Mouse (Mus musculus) cerebellum, postnatal 10 days (tissue): ENCODE measurements around the gene Olfr1197.

Experiments used
- DNase-seq, 2 experiments: peaks; one replicate each; pipeline ENCODE4 v3.0.0; 2021; ENCODE audit warnings: mixed read lengths in 2 of 2

Gene Olfr1197

GRCm38 (mm10) chr2:88732266-88732665, at the start of gene Olfr1197:
Gene Olfr1197, minus strand, starts transcription at chr2:88732366.
- DNase-seq = no peak

DNA sequence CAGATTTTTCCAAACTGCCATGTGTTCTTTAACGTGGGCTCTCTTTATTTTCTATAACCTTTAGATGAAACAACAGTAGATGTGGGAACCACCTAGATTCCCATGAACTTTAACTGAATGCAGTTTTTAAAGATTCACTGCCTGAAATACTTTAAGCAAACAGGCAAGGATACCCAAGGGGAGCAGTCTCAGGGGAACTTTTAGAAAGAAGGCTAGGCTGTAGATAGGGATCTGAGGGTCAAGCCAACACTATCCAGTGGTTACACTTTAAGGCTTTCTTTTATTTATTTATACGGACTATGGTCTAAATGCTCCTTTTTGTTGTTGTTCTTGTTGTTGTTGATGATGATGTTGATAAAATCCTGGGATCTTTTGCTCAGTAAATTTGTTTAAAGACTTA, 38.2 kb upstream of the Olfr1197 start, which contains the start of gene Olfr1200:
Gene Olfr1200 (minus strand): TSS at position 101 of the 400 bp plus-strand sequence.
- no peak for DNase-seq

DNA sequence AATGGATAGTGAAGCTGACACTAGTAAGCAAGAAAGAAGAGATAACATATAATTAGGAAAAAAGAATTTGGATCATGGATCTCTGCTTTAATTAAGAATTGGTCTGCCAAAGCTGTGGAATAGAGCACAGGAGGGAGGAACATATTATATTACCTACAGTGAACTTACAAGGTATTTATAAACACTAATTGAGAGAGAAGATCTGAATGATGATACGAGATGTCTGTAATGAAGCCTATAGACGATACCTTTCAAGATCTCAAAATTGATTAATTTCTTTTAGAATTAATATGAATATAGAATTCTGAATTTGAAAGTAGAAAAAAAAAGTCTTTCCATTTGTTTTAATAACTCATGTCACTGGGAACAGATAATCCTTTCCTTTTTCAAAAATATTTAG, 28.2 kb upstream of the Olfr1197 start, which contains the start of gene Olfr1199:
Gene Olfr1199 (minus strand): TSS at position 101 of the 400 bp plus-strand sequence.
- DNase-seq = no peak

GRCm38 (mm10) chr2:88751270-88751669, 19.1 kb upstream of the Olfr1197 start, which contains the start of gene Olfr1198:
Gene Olfr1198, minus strand, starts transcription at chr2:88751370.
- DNase-seq = no peak

GRCm38 (mm10) chr2:88743379-88743778, 11.2 kb upstream of the Olfr1197 start:
- DNase-seq = no peak

DNA sequence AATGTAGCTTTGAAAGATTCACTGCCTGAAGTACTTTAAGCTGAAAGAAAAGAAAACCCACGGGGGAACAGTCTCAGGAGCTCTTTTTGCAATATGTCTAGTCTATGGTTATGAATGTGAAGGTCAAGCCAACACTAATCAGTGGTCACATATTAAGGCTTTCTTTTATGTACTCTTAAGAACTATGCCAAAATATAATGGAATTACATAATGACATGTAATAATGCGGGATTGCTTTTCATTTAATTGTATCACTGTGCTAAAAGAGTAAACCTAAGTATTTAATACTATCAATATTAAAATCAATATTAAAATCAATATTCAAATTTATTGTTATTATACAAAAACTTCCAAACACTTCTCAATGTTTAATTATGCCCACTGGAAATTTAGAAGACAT, 27.7 kb downstream of the Olfr1197 start, which contains the start of gene Olfr1196:
Gene Olfr1196 (minus strand): TSS at position 101 of the 400 bp plus-strand sequence.
- no peak for DNase-seq

DNA sequence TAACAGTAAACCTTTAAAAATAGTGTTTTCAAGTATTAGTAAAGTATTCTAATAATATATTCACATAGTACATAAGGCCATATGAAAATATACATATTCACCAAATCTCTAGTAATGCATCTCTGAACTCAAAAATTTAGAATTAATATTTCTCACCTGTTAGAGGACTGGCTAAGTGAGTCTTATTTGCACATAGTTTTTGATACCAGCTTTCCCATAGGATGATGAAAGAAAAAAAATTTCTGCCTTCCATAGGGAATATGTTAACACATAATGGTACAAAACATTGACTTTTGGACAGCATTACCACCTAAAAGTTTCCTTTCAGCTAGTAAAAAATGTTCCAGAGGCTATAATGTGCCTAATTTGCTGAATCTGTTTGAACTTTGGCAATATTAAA, 43.1 kb downstream of the Olfr1197 start, which contains the start of gene Olfr1195:
Gene Olfr1195 (minus strand): TSS at position 101 of the 400 bp plus-strand sequence.
- no peak for DNase-seq
